Mouse (Mus musculus): ENCODE measurements at regions not wholly inside any gene's neighbourhood (a gene's known extent, or its start where the extent isn't known, plus 50 kb on each side); places are given as distances from the start of the nearest gene placed in this dataset.

- no peak for DNase-seq
Observed at GRCm38 (mm10) chr13:53055697-53056096, 74.8 kb upstream of the Nfil3 start.

DNA sequence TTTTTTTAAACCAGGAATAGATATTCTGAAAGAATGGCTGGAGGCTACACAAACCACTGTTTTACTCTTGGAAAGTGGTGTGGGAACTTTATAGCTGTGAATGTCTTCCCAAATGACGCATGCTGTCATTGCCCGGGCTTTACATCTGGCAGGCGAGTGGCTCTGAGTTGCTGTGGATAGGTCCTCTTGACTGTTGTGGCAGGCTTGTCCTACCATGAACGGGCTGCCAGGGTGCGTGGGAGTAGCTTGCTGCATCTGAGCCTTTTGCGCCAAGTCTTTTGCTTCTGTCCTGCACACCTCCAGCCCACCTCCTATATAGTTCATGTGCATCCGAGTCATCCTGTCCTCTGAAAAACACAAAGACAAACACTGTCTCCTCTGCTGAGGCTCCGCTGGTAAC lies 72.3 kb upstream of the Nfil3 start:
- DNase-seq = no peak

- DNase-seq = no peak
Observed at GRCm38 (mm10) chr13:53052806-53053205, 71.9 kb upstream of the Nfil3 start.

DNA sequence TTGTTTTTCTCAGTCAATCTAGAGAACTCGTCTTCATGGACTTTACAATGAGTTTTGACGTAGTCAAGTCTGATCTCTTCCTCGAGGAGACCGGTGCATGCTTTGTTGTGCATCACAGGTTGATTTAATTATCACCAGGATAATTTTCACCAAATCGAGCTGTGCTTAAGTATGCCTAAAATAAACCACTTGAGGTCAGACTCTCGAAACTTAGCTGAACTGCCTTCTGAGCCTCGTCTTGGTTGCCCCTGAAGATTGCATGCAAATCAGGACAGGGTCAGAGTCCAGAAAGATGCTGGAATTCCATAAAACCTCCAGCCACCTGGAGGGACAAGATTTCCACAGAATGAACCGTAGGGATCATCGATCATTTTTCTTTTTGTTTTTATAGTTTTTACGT lies 71.3 kb upstream of the Nfil3 start:
- no peak for DNase-seq

GRCm38 (mm10) chr13:53051386-53051785 lies 70.5 kb upstream of the Nfil3 start:
- no peak for DNase-seq

GRCm38 (mm10) chr13:53049176-53049575 lies 68.3 kb upstream of the Nfil3 start:
- DNase-seq = no peak

GRCm38 (mm10) chr13:53033189-53033943 lies 52.5 kb upstream of the Nfil3 start:
- DNase-seq = peak; percentile 10

All from lung, postnatal 36 days (tissue).